Mouse (Mus musculus) liver, embryonic 14.5 days (tissue): ENCODE results near the gene Gm20662.

Experiments used
- CTCF ChIP-seq: IDR thresholded peaks from 2 replicates; pipeline ENCODE4 v1.5.1; 2016; ENCODE audit warnings: antibody characterized with exemption, low read depth, control low read depth
- EP300 ChIP-seq: IDR thresholded peaks from 2 replicates; pipeline ENCODE4 v1.6.1; 2016; ENCODE audit warnings: antibody characterized with exemption, low read depth

DNA sequence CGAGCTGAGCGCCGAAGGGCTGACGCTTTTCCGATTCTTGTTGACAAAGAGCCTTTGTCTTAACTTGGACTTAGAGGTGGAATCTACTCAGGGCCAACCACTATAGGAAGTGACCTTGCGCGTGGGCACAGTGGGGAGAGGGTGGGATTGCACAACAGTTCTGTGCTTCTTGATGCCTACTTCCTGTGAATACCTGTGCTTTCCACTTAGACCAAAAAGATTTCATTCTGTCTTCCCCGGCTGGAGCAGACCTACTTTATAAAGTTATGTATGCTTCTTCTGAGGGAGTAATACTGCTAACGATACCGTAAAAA, 46.3 kb upstream of the Gm20662 start, which contains the start of gene Traip:
- TF ChIP-seq CTCF (no peak), EP300 (no peak)
